Mouse (Mus musculus) layer of hippocampus, adult 18-20 months (tissue): ENCODE data around the gene Pgls. TPM values are rescaled to one million over a fixed set of nuclear protein-coding genes. Genes with fewer than 3 reads are reported as not detected.

Experiments used
- DNase-seq, 2 experiments: peaks; one replicate each; pipeline ENCODE4 v3.0.0; 2022; ENCODE audit warnings: low spot score in 2 of 2
- microRNA-seq, 2 experiments: library from miRNA; unstranded; fragments of <30 nt; microRNA quantifications; one replicate each; pipeline ENCODE4 v1.2.0; 2021
- total RNA-seq, 2 experiments: library from RNA; stranded (reverse); gene quantifications; 2 replicates each; pipeline ENCODE4 v1.2.3; 2021

The Pgls gene
- total RNA-seq, 2 experiments from 2014 or later, result 32.0 to 33.1 TPM

DNA sequence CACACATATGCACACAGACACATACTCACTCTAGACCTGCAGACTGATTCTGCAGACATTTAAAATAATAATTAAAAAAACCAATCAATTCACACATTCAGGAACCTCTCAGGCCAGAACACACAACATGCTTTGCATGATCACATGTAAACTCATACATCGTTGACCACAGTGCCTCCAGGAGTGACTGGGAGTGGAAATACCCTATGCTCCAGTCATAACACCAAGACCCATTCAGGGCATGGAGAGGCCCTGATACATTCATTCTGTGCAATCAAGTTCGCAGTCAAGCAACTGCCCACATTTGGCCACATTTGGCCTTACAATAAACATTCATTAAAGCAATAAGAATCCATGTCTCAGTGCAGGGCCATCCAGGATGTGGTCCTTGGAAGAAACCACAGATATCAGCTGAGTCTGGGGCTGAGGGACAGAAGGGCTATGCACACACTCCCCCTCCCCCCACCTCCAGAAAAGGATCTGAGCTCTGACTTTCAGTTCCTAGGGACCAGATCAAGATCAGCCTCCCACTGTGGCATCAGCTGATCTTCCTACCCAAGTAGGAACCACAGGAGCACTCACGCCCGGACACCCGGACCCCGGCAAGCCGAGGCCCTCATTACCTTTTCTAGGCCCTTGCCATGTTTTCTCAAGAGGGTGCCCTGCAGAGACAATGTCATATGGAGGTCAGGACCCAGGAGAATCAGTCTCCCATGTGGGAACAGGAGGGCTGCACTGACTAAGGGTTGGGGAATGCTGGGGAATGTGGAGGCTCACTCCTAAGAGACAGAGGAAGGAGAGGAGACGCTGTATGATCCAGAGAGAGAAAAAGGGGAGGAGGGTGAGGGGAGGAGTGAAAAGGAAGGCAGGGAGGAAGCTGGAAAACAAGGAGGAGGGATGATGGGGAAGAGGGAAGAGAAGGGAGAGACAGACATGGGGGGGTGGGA is 45.4 kb downstream of the Pgls start:
- no peak for DNase-seq

DNA sequence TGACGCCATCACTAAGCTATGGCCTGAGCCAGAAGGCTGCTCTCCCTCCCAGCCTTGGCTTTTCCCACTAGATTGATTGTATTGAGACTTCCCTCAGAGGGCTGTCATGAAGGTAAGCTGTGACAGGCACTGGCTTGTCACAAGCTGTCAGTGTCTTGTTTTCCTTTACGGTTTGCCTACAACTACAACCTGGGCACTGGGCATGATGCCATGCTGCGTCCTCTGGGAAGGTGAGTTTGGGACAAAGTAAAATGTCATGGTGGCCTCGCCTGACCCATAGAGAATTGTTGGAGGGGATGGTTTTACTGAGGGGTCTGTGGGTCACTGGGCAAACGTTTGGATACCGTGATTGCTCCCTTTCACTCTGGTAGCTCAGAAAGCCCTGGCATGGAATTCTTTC is 46.3 kb downstream of the Pgls start:
- no peak for DNase-seq

DNA sequence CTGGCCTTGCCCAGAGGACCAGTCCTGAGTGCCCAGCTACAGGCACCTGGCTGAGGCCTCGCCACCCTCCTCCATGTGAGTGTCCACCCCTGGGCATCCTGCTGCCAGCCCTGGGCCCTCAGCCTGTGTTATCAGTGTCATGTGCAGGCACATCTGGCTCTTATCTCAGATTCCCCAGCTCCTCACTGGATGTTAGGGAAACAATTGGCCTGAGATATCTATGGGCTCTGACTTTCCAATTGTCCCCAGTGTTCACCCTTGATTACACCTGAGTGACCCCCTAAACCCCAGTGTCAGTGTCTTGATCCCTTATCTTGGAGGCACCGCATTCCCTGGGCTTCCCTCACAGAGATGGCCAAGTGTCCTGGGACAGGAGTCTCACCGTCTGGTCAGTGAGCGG is 47.3 kb downstream of the Pgls start:
- DNase-seq, result no peak

DNA sequence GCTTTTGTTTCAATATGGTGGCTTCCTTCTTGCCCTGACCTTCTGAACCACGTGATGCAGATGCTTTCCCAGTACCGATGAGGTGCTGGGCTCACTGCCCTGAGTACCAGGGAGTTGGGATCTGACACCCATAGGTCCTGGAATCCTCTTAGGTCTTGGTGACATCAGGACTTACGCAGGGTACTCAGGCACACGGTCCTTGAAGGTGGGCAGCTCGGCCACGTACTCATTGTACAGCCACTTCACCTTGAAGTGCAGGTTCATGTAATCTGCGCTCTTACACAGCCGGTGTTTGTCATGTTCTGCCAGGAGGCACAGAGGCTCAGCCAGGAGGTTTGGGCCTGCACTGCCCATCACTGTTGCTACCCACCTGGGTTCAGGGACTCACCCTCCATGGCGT is 53.5 kb downstream of the Pgls start:
- DNase-seq, result no peak

Small RNA genes within 50 kb of the gene (microRNA-seq; reads per million reads assigned to microRNA genes)
- gene Mir6769b, result 28.4 to 29.1 reads per million in 2 experiments

Other genes starting within 250 kb of the Pgls start
- gene Use1, start 225.3 kb upstream of the Pgls start, total RNA-seq, result 100 to 1,000 TPM; 111 to 127 TPM
- gene Ocel1, start 220.9 kb upstream of the Pgls start, total RNA-seq, result 10 to 100 TPM; 14.3 to 17.9 TPM
- gene Nr2f6, start 210.2 kb upstream of the Pgls start, total RNA-seq, result 10 to 100 TPM; 44.6 to 46.5 TPM
- gene Ushbp1, start 196.4 kb upstream of the Pgls start, total RNA-seq, result 1 to 10 TPM; 3.3 TPM
- gene Babam1, start 195.3 kb upstream of the Pgls start, total RNA-seq, result 100 to 1,000 TPM in 1 of 2 experiments, 10 to 100 TPM in 1; 94.1 to 103 TPM
- under 1 TPM; 0.22 to 0.25 TPM for gene Ankle1, start 186.2 kb upstream of the Pgls start, total RNA-seq
- 100 to 1,000 TPM; 287 to 312 TPM for gene Abhd8, start 128.5 kb upstream of the Pgls start, total RNA-seq
- gene Mrpl34, start 127.2 kb upstream of the Pgls start, total RNA-seq, result 10 to 100 TPM; 48.1 to 48.9 TPM
- 10 to 100 TPM; 82.5 to 91.6 TPM for gene Dda1, start 123.0 kb upstream of the Pgls start, total RNA-seq
- 10 to 100 TPM; 48.4 to 49.2 TPM for gene Ano8, start 106.2 kb upstream of the Pgls start, total RNA-seq
- gene Gtpbp3, start 104.1 kb upstream of the Pgls start, total RNA-seq, result 10 to 100 TPM; 30.4 to 36.1 TPM
- 1 to 10 TPM; 7.4 to 7.9 TPM for gene Plvap, start 80.4 kb upstream of the Pgls start, total RNA-seq
- not detected for gene Ccdc194, start 66.5 kb upstream of the Pgls start, total RNA-seq
- gene Bst2, start 54.7 kb upstream of the Pgls start, total RNA-seq, result 1 to 10 TPM; 3.8 to 5.4 TPM
- 10 to 100 TPM; 29.9 to 37.9 TPM for gene Mvb12a, start 49.3 kb upstream of the Pgls start, total RNA-seq
- under 1 TPM in 1 of 2 experiments, not detected in 1; 0.20 TPM for gene Tmem221, start 33.3 kb upstream of the Pgls start, total RNA-seq
- under 1 TPM; 0.12 to 0.15 TPM for gene Nxnl1, start 25.6 kb upstream of the Pgls start, total RNA-seq
- gene Slc27a1, start 23.3 kb upstream of the Pgls start, total RNA-seq, result 100 to 1,000 TPM; 105 to 126 TPM
- gene Fam129c, start 5.5 kb downstream of the Pgls start, total RNA-seq, result 1 to 10 TPM; 2.5 to 3.1 TPM
- gene Colgalt1, start 18.8 kb downstream of the Pgls start, total RNA-seq, result 10 to 100 TPM; 53.7 to 54.1 TPM
- gene Unc13a, start 79.6 kb downstream of the Pgls start, total RNA-seq, result 100 to 1,000 TPM; 226 to 246 TPM
- gene Jak3, start 84.1 kb downstream of the Pgls start, total RNA-seq, result 1 to 10 TPM; 3.7 to 4.4 TPM
- gene Insl3, start 97.0 kb downstream of the Pgls start, total RNA-seq, result 1 to 10 TPM; 1.7 to 1.8 TPM
- gene B3gnt3, start 109.6 kb downstream of the Pgls start, total RNA-seq, result under 1 TPM; 0.33 to 0.59 TPM
- gene Fcho1, start 133.5 kb downstream of the Pgls start, total RNA-seq, result 10 to 100 TPM; 94.9 to 99.9 TPM